Mouse (Mus musculus) left cerebral cortex, adult 2 months (tissue): ENCODE results near the gene Lao1. TPM values are rescaled to one million over a fixed set of nuclear protein-coding genes. Genes with fewer than 3 reads are reported as not detected.

Source experiments
- DNase-seq, 2 experiments: peaks; one replicate each; pipeline ENCODE4 v3.0.0; 2021 to 2022; ENCODE audit warnings: low spot score in 2 of 2, mixed read lengths in 1 of 2; ENCODE audit errors: extremely low spot score in 1 of 2
- H3K27ac ChIP-seq: fragments of 200-600 bp; 2 replicates; pipeline ENCODE4 v1.8.1; 2022
- H3K4me3 ChIP-seq: fragments of 200-600 bp; 2 replicates; pipeline ENCODE4 v1.8.1; 2022
- CTCF ChIP-seq: fragments of 200-600 bp; IDR thresholded peaks from 2 replicates; pipeline ENCODE4 v1.8.1; 2022; ENCODE audit warnings: antibody characterized with exemption, mild to moderate bottlenecking, moderate library complexity
- intact Hi-C: fragments of 180-260 bp; cut with DNase I; formaldehyde crosslinking; loops from one replicate; pipeline ENCODE4 v1.15.1; 2025
- total RNA-seq, 2 experiments: library from RNA; stranded (reverse); gene quantifications; 2 replicates each; pipeline ENCODE4 v1.2.3; 2021

The Lao1 gene
- total RNA-seq, 2 experiments from 2014 or later = 0.23 TPM; not detected in 1

GRCm38 (mm10) chr4:119001696-119002095 lies 40.3 kb downstream of the Lao1 start:
- intact Hi-C loops = no loop called here
- no peak for TF ChIP-seq CTCF

GRCm38 (mm10) chr4:119002512-119002911 lies 41.1 kb downstream of the Lao1 start:
- Histone ChIP-seq H3K27ac (no peak overlapping the region), H3K4me3 (no peak overlapping the region)
- no peak for TF ChIP-seq CTCF
- no peak for DNase-seq
- intact Hi-C loops = no loop called here

More at GRCm38 (mm10) chr4:119001696-119002095, 40.3 kb downstream of the Lao1 start:
- no peak for DNase-seq
- H3K4me3 ChIP-seq = no peak overlapping the region
- no peak overlapping the region for H3K27ac ChIP-seq

- peak; percentile 44 for TF ChIP-seq CTCF
- DNase-seq = no peak
- no peak overlapping the region for H3K4me3 ChIP-seq
- no peak overlapping the region for H3K27ac ChIP-seq
- intact Hi-C loops = loop anchor here (2.0 kb wide), 1 partner anchor 105 kb away; the partner anchor contains the start of gene Slc2a1
Measured at GRCm38 (mm10) chr4:119004178-119004577, 42.8 kb downstream of the Lao1 start.

GRCm38 (mm10) chr4:119004613-119005339 lies 43.4 kb downstream of the Lao1 start:
- H3K4me3 ChIP-seq = no peak overlapping the region
- intact Hi-C loops = loop anchor here (1.0 to 2.0 kb wide), 3 partner anchors 104 to 200 kb away; partner anchors contain the start of gene Slc2a1
- H3K27ac ChIP-seq = no peak overlapping the region
- TF ChIP-seq CTCF = peak; percentile 95
- peak; percentile 84 to 93 for DNase-seq

GRCm38 (mm10) chr4:119007602-119008001 lies 46.2 kb downstream of the Lao1 start:
- peak overlapping the region; percentile 28; the same call in 1 of the 2 replicates for H3K27ac ChIP-seq
- intact Hi-C loops = no loop called here
- DNase-seq = no peak
- TF ChIP-seq CTCF = no peak
- no peak overlapping the region for H3K4me3 ChIP-seq

GRCm38 (mm10) chr4:119008476-119008875 lies 47.1 kb downstream of the Lao1 start:
- peak overlapping the region; percentile 38 for H3K27ac ChIP-seq
- TF ChIP-seq CTCF = no peak
- DNase-seq = peak; percentile 25 to 26
- H3K4me3 ChIP-seq = no peak overlapping the region
- intact Hi-C loops = no loop called here

- peak overlapping the region; percentile 38 for H3K27ac ChIP-seq
- DNase-seq = no peak
- no peak for TF ChIP-seq CTCF
- H3K4me3 ChIP-seq = no peak overlapping the region
- intact Hi-C loops = no loop called here
Measured at GRCm38 (mm10) chr4:119009814-119010213, 48.4 kb downstream of the Lao1 start.

GRCm38 (mm10) chr4:119011050-119011680 lies 49.8 kb downstream of the Lao1 start:
- no peak for TF ChIP-seq CTCF
- intact Hi-C loops = no loop called here
- Histone ChIP-seq H3K4me3 (no peak overlapping the region), H3K27ac (no peak overlapping the region)
- DNase-seq = no peak

GRCm38 (mm10) chr4:119013031-119013430 lies 51.7 kb downstream of the Lao1 start:
- no peak overlapping the region for H3K27ac ChIP-seq
- no peak for TF ChIP-seq CTCF
- DNase-seq = no peak

GRCm38 (mm10) chr4:119014997-119015396 lies 53.6 kb downstream of the Lao1 start:
- Histone ChIP-seq H3K27ac (no peak overlapping the region), H3K4me3 (no peak overlapping the region)
- no peak for TF ChIP-seq CTCF
- intact Hi-C loops = no loop called here
- DNase-seq = no peak

More at GRCm38 (mm10) chr4:119013031-119013430, 51.7 kb downstream of the Lao1 start:
- H3K4me3 ChIP-seq = no peak overlapping the region
- intact Hi-C loops = no loop called here

- Histone ChIP-seq H3K4me3 (no peak overlapping the region), H3K27ac (no peak overlapping the region)
- intact Hi-C loops = no loop called here
- no peak for DNase-seq
- no peak; the same call in 1 of the 2 replicates for TF ChIP-seq CTCF
Measured at GRCm38 (mm10) chr4:119015557-119015956, 54.2 kb downstream of the Lao1 start.

- intact Hi-C loops = no loop called here
- no peak overlapping the region for H3K27ac ChIP-seq
- TF ChIP-seq CTCF = no peak
- no peak overlapping the region for H3K4me3 ChIP-seq
- no peak for DNase-seq
Measured at GRCm38 (mm10) chr4:119017078-119017477, 55.7 kb downstream of the Lao1 start.

Other genes with a start within 250 kb of the Lao1 start
- not detected for gene Olfr1340, start 241.4 kb upstream of the Lao1 start, total RNA-seq
- gene Olfr1339, start 229.4 kb upstream of the Lao1 start, total RNA-seq = not detected
- not detected for gene Olfr1338, start 202.8 kb upstream of the Lao1 start, total RNA-seq
- not detected for gene Olfr1337, start 179.0 kb upstream of the Lao1 start, total RNA-seq
- gene Olfr1335, start 151.6 kb upstream of the Lao1 start, total RNA-seq = not detected
- gene Olfr1333, start 125.3 kb upstream of the Lao1 start, total RNA-seq = not detected
- gene Olfr1331, start 96.9 kb upstream of the Lao1 start, total RNA-seq = not detected
- gene Olfr1330, start 73.0 kb upstream of the Lao1 start, total RNA-seq = not detected
- gene Olfr1329, start 44.1 kb upstream of the Lao1 start, total RNA-seq = not detected
- gene Olfr1328, start 23.0 kb upstream of the Lao1 start, total RNA-seq = not detected
- 100 to 1,000 TPM in 1 of 2 experiments, 10 to 100 TPM in 1; 92.2 to 127 TPM for gene Slc2a1, start 147.1 kb downstream of the Lao1 start, total RNA-seq
- gene Zfp691, start 212.6 kb downstream of the Lao1 start, total RNA-seq = 1 to 10 TPM; 7.5 to 7.8 TPM
- gene Ermap, start 228.4 kb downstream of the Lao1 start, total RNA-seq = under 1 TPM; 0.40 to 0.54 TPM
- 10 to 100 TPM; 15.1 to 17.2 TPM for gene Svbp, start 233.7 kb downstream of the Lao1 start, total RNA-seq